Mouse (Mus musculus): Measurements from ENCODE around the gene Olfr883. TPM values are rescaled to one million over a fixed set of nuclear protein-coding genes. Genes with fewer than 3 reads are reported as not detected.

Olfr883 gene
- total RNA-seq (2023): not detected in 2 replicates

DNA sequence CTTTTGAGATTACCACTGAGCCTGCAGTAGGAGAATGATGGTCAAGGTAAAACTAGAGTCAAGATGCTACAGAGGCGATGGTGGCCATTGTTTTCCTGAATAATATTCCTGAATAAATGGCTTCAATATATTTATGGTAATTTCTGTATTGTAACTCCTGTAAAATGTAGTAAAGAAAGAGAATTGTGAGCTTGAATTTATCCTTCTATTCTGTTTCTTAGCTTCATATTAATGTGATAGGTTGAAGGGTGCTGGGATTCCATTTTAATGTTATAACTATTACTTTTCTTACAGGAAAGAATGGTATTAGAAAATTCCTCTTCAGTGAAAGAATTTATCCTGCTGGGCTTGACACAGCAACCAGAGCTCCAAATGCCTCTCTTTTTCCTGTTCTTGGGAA is at the start of gene Olfr883:
Olfr883 (plus strand) TSS at position 301 of the 400 bp plus-strand sequence.

DNA sequence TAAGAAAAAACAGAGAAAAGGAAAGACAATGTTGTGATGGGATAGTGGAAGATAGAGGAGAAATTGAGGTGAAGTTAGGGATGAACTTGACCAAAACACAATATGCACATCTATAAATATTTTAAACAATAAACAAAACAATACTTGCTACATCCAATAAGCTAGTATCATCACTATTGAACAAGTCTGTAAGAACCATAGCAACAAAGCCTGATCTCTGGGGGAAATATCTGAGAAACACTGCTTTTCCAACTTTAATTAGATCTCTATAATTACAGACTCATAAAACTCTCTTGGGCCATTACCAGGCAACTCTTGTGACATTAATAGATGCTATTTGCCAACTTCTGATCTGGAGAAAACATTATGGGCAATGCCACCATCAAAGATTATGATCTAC is 34.1 kb upstream of the Olfr883 start, which contains the start of gene Olfr881:
Olfr881 (plus strand) TSS at position 301 of the 400 bp plus-strand sequence.

DNA sequence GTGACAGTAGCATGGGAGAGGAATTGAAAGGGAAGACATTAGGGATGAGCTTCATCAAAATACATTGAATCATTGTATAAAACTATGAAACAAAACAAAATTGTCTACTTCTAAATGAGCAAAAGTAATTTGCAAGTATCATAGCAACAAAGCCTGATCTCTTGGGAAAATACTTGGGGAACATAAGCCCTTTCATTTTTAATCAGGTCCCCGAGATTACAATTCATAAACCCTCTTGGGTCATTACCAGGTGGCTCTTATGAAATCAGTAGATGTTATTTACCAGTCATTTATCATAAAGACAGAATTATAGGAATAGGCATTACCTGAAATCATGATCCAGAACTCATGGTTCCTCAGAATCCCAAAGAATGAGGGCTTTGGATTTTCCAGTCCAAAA is 20.6 kb downstream of the Olfr883 start, which contains the start of gene Olfr884:
Olfr884 (plus strand) TSS at position 301 of the 400 bp plus-strand sequence.

DNA sequence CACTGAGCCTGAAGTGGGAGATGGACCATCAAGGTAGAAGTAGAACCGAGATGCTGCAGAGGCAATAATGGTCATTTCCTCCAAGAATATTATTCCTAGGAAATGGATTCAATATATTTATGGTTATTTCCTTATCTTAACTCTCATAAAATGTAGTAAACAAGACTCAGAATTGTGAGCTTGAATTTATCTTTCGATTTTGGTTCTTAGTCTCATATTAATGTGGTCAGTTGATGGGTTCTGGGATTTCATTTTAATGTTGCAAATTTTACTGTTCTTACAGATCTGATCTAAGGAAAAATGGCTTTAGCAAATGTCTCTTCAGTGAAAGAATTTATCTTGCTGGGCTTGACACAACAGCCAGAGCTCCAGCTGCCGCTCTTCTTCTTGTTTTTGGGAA is 35.4 kb downstream of the Olfr883 start, which contains the start of gene Olfr885:
Olfr885 (plus strand) TSS at position 301 of the 400 bp plus-strand sequence.

Other genes starting within 250 kb of the Olfr883 start
- gene Olfr876, start 222.8 kb upstream of the Olfr883 start, total RNA-seq (2023): not detected in 2 replicates
- not detected in 2 replicates for gene Olfr877, start 171.5 kb upstream of the Olfr883 start, total RNA-seq (2023)
- gene Olfr145, start 129.1 kb upstream of the Olfr883 start, total RNA-seq (2023): not detected in 2 replicates
- gene Olfr878, start 108.0 kb upstream of the Olfr883 start, total RNA-seq (2023): not detected in 2 replicates
- not detected in 2 replicates for gene Olfr881, start 34.0 kb upstream of the Olfr883 start, total RNA-seq (2023)
- gene Olfr884, start 20.7 kb downstream of the Olfr883 start, total RNA-seq (2023): not detected in 2 replicates
- gene Olfr885, start 35.5 kb downstream of the Olfr883 start, total RNA-seq (2023): not detected in 2 replicates
- gene Olfr887, start 58.3 kb downstream of the Olfr883 start, total RNA-seq (2023): not detected in 2 replicates
- gene Olfr888, start 82.3 kb downstream of the Olfr883 start, total RNA-seq (2023): not detected in 2 replicates
- gene Olfr889, start 89.4 kb downstream of the Olfr883 start, total RNA-seq (2023): not detected in 2 replicates
- gene Olfr890, start 116.7 kb downstream of the Olfr883 start, total RNA-seq (2023): not detected in 2 replicates
- not detected in 2 replicates for gene Olfr891, start 155.0 kb downstream of the Olfr883 start, total RNA-seq (2023)
- gene Olfr893, start 182.6 kb downstream of the Olfr883 start, total RNA-seq (2023): not detected in 2 replicates
- gene Olfr894, start 192.2 kb downstream of the Olfr883 start, total RNA-seq (2023): not detected in 2 replicates
- not detected in 2 replicates for gene Olfr143, start 227.0 kb downstream of the Olfr883 start, total RNA-seq (2023)
- not detected in 2 replicates for gene Olfr895, start 242.0 kb downstream of the Olfr883 start, total RNA-seq (2023)

Data from neutrophil, adult 65 days (primary cell).